14 mouse cellular contexts compared by ENCODE assay signal in genomic region chr5:136212716-136213115, GRCm38 (mm10).
"Had no signal": no experiment of that assay in that cellular context is flagged by ENCODE, and none has a peak within 500 bp of the region (broad histone marks: within the 10 kb centered on the region; RNA-seq: fewer than 3 reads in every experiment).

No protein-coding gene starts in this region.

- H3K4me3 ChIP-seq: midbrain, embryonic 10.5 days; midbrain, embryonic 13.5 days; myocyte; neural tube, embryonic 12.5 days; stomach, embryonic 15.5 days had no signal

- H3K27me3 ChIP-seq: midbrain, embryonic 13.5 days; neural tube, embryonic 12.5 days; stomach, embryonic 15.5 days had no signal

- DNase-seq: lung, adult 18-20 months; lung, embryonic 14.5 days; lung, postnatal 10 days; right cerebral cortex, postnatal 14 days; thymus, adult 2 months; thymus, postnatal 25 days; thymus, postnatal 4 days had no signal

- H3K36me3 ChIP-seq: midbrain, embryonic 10.5 days; midbrain, embryonic 13.5 days; neural tube, embryonic 12.5 days; stomach, embryonic 15.5 days had no signal

- ATAC-seq: midbrain, embryonic 13.5 days; midbrain, embryonic 16.5 days had no signal

- H3K9ac ChIP-seq: lung, embryonic 14.5 days; midbrain, embryonic 13.5 days; neural tube, embryonic 12.5 days; stomach, embryonic 15.5 days had no signal

- H3K4me1 ChIP-seq: midbrain, embryonic 10.5 days; midbrain, embryonic 13.5 days; neural tube, embryonic 12.5 days; stomach, embryonic 15.5 days had no signal

- H3K4me2 ChIP-seq: lung, embryonic 14.5 days; midbrain, embryonic 13.5 days; neural tube, embryonic 12.5 days; stomach, embryonic 15.5 days had no signal

- H3K9me3 ChIP-seq: midbrain, embryonic 13.5 days; neural tube, embryonic 12.5 days; stomach, embryonic 15.5 days had no signal

- H3K27ac ChIP-seq: midbrain, embryonic 10.5 days; midbrain, embryonic 13.5 days; neural tube, embryonic 12.5 days; stomach, embryonic 15.5 days; stomach, postnatal 0 days had no signal
